Mouse (Mus musculus): Measurements from ENCODE around the gene Lrmda. TPM values are rescaled to one million over a fixed set of nuclear protein-coding genes. Genes with fewer than 3 reads are reported as not detected.

Gene Lrmda
- polyA plus RNA-seq, 1 experiment from 2014 or later = 0.87 TPM

DNA sequence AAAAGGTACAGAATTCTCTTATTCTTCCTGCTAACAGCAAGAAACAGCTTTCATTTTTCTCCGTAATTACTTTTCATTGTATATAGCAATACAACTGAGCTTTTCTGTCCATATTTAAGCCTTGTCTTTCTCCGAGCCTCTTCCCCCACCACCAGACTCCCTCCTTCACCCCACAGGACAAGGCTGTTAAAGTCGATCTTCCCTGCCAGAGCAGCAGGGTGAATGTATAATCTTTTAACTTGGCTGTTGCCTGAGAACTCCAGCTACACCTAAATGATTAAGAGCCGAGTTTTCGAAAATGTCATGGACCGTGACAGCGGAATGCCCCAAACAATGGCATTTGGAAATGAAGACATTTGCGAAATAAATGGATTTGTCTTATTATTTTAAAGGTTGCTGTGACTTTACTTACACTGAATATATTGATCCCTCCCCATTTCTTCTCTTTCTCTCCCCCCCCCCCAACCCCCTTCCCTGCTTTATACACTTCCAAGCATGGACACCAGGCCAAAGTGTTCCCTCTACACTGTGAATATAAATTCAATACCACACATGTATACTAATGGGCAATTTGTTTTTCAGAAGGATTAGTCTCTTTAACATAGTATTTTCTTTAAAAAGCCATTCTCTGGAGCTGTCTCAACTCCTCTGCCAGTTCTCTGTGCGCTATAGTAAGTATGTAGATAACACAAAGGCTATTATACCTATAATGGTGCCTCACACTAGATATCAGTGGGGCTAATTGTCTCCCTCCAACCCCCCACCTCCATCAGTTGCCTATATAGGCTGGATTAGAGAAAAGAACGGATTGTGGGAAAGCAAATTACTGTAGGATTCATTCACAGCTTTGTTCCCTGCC is 1075.9 kb downstream of the Lrmda start:
- Histone ChIP-seq H3K9me3 (no peaks in the 10 kb centered on the region), H3K4me3 (replicated peaks) (no peak overlapping the region), H3K36me3 (no peaks in the 10 kb centered on the region), H3K27me3 (replicated peaks) (no peaks in the 10 kb centered on the region), H3K4me1 (replicated peaks) (no peaks in the 10 kb centered on the region), H3K27ac (no peak overlapping the region), H3K9ac (no peak overlapping the region), H3K4me2 (replicated peaks) (no peak overlapping the region)
- 62% methylated on average over 10 of the region's 10 CpGs for WGBS
- ATAC-seq = no peak

DNA sequence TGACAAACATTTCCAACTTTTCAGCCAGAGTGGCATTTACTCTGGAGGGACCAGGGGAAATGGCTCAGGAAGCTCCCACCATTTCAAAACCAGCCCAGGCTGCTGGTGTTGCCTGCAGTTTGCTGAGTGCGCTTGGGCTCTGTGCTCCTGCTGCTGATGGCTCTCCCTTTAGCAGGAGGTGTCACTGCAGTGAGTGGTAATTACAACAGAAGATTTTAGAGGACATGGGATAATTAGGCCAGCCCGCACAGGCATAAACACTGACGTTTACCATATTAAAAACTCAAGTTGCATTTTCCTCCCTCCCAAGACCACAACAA is 1076.5 kb downstream of the Lrmda start:
- no peaks in the 10 kb centered on the region for H3K27me3 ChIP-seq (replicated peaks)
- H3K9me3 ChIP-seq = no peaks in the 10 kb centered on the region
- no peaks in the 10 kb centered on the region for H3K36me3 ChIP-seq
- H3K4me1 ChIP-seq (replicated peaks) = no peaks in the 10 kb centered on the region
- 73% methylated on average over 3 of the region's 3 CpGs for WGBS
- no peak overlapping the region for H3K4me2 ChIP-seq (replicated peaks)
- ATAC-seq = no peak
- no peak overlapping the region for H3K4me3 ChIP-seq (replicated peaks)
- no peak overlapping the region for H3K27ac ChIP-seq
- H3K9ac ChIP-seq = no peak overlapping the region

DNA sequence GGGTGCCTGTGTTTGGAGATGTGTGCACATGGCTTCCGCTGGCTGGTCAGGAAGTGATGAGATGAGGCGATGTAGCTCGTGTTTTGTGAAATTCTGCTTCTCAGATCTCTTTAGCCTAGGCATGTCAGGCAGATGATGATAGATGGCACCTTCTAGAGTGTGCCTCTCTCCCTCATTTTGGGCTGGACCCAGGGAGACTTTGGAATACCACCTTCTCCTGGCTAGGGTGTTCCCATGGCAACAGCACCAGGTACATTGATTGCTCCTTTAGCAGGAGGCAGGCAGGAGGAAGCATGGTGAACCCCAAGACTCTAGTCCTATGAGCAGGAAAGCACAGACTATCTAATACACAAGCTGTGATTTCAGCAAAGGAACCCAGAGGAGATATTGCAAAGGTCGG is 1076.9 kb downstream of the Lrmda start:
- Histone ChIP-seq H3K27ac (no peak overlapping the region), H3K4me1 (replicated peaks) (no peaks in the 10 kb centered on the region), H3K27me3 (replicated peaks) (no peaks in the 10 kb centered on the region), H3K4me2 (replicated peaks) (no peak overlapping the region), H3K4me3 (replicated peaks) (no peak overlapping the region), H3K9ac (no peak overlapping the region), H3K9me3 (no peaks in the 10 kb centered on the region), H3K36me3 (no peaks in the 10 kb centered on the region)
- no peak for ATAC-seq
- WGBS = 68% methylated on average over 4 of the region's 4 CpGs

Other genes with a start within 250 kb of the Lrmda start
- gene Vdac2, start 194.5 kb upstream of the Lrmda start, polyA plus RNA-seq (2015; fragmentation: Nextera tagmentation; extraction: Ambion mirVana) = 368 and 384 TPM in 2 replicates
- 57.3 and 69.9 TPM in 2 replicates for gene Comtd1, start 170.7 kb upstream of the Lrmda start, polyA plus RNA-seq (2015; fragmentation: Nextera tagmentation; extraction: Ambion mirVana)
- 14.2 and 16.5 TPM in 2 replicates for gene Zfp503, start 30.1 kb upstream of the Lrmda start, polyA plus RNA-seq (2015; fragmentation: Nextera tagmentation; extraction: Ambion mirVana)

All from intestine, embryonic 15.5 days (tissue).